In genomic region chr7:122575056-122575455, GRCm38 (mm10) we compare ENCODE assay signal across 11 mouse cellular contexts.
"Had no signal": no experiment of that assay in that cellular context is flagged by ENCODE, and none has a peak within 500 bp of the region (broad histone marks: within the 10 kb centered on the region; RNA-seq: fewer than 3 reads in every experiment).

No protein-coding gene starts in this region.

- H3K36me3 ChIP-seq: limb, embryonic 12.5 days; liver, embryonic 13.5 days; neural tube, embryonic 12.5 days; stomach, embryonic 15.5 days had no signal

- H3K27ac ChIP-seq: limb, embryonic 12.5 days; liver, embryonic 13.5 days; neural tube, embryonic 12.5 days; stomach, embryonic 15.5 days had no signal

- H3K4me2 ChIP-seq: limb, embryonic 12.5 days; liver, embryonic 13.5 days; neural tube, embryonic 12.5 days; stomach, embryonic 15.5 days had no signal

- H3K4me3 ChIP-seq: limb, embryonic 12.5 days; liver, embryonic 13.5 days; neural tube, embryonic 12.5 days; stomach, embryonic 15.5 days had no signal

- H3K4me1 ChIP-seq: limb, embryonic 12.5 days; liver, embryonic 13.5 days; neural tube, embryonic 12.5 days; stomach, embryonic 15.5 days had no signal

- ATAC-seq: inflammation-experienced regulatory T-cells, adult 6 months; intestine, postnatal 0 days; liver, postnatal 0 days had no signal

- H3K27me3 ChIP-seq: limb, embryonic 12.5 days; liver, embryonic 13.5 days; neural tube, embryonic 12.5 days; stomach, embryonic 15.5 days had no signal

- H3K9ac ChIP-seq: limb, embryonic 12.5 days; liver, embryonic 13.5 days; liver, postnatal 0 days; neural tube, embryonic 12.5 days; stomach, embryonic 15.5 days had no signal

- H3K9me3 ChIP-seq: limb, embryonic 12.5 days; liver, embryonic 13.5 days; neural tube, embryonic 12.5 days; stomach, embryonic 15.5 days had no signal

- DNase-seq: kidney, adult 8-10 months; liver; liver, embryonic 13.5 days; liver, postnatal 0 days; thymus, adult 2 months; thymus, postnatal 36 days had no signal
